Mouse (Mus musculus) embryonic facial prominence, embryonic 15.5 days (tissue): ENCODE measurements at regions not wholly inside any gene's neighbourhood (a gene's known extent, or its start where the extent isn't known, plus 50 kb on each side); places are given as distances from the start of the nearest gene placed in this dataset.

Experiments
- ATAC-seq: fragments of 200-750 bp; cut with Nextera tagmentation; 2 replicates; pipeline ENCODE4 v1.8.0; 2017; ENCODE audit warnings: low read depth, moderate TSS enrichment; ENCODE audit not compliant: insufficient number of reproducible peaks, low FRiP score, low TSS enrichment
- H3K27ac ChIP-seq: fragments of 300-500 bp; sonication (generic); replicated peaks from 2 replicates; pipeline ENCODE4 v1.5.1; 2015; ENCODE audit warnings: mild to moderate bottlenecking, inconsistent platforms
- H3K27me3 ChIP-seq: fragments of 300-500 bp; sonication (generic); 2 replicates; pipeline ENCODE4 v1.6.1; 2015; ENCODE audit warnings: inconsistent platforms
- H3K36me3 ChIP-seq: fragments of 300-500 bp; sonication (generic); 2 replicates; pipeline ENCODE4 v1.6.1; 2015; ENCODE audit warnings: mild to moderate bottlenecking, inconsistent platforms
- H3K4me1 ChIP-seq: fragments of 300-500 bp; sonication (generic); 2 replicates; pipeline ENCODE4 v1.6.1; 2015; ENCODE audit warnings: inconsistent platforms
- H3K4me2 ChIP-seq: fragments of 300-500 bp; sonication (generic); replicated peaks from 2 replicates; pipeline ENCODE4 v1.6.1; 2015; ENCODE audit warnings: mild to moderate bottlenecking, inconsistent platforms
- H3K4me3 ChIP-seq: fragments of 300-500 bp; sonication (generic); replicated peaks from 2 replicates; pipeline ENCODE4 v1.5.1; 2015; ENCODE audit warnings: mild to moderate bottlenecking, inconsistent platforms
- H3K9ac ChIP-seq: fragments of 300-500 bp; sonication (generic); 2 replicates; pipeline ENCODE4 v1.6.1; 2015; ENCODE audit warnings: inconsistent platforms
- H3K9me3 ChIP-seq: fragments of 300-500 bp; sonication (generic); replicated peaks from 2 replicates; pipeline ENCODE4 v1.6.1; 2016; ENCODE audit warnings: inconsistent platforms
- WGBS: fragments of 180-500 bp; shearing (Covaris S2); methylation state at CpG from one replicate; pipeline ENCODE4 v1.1.7; 2015; 5-methylcytosine and 5-hydroxymethylcytosine counted together

DNA sequence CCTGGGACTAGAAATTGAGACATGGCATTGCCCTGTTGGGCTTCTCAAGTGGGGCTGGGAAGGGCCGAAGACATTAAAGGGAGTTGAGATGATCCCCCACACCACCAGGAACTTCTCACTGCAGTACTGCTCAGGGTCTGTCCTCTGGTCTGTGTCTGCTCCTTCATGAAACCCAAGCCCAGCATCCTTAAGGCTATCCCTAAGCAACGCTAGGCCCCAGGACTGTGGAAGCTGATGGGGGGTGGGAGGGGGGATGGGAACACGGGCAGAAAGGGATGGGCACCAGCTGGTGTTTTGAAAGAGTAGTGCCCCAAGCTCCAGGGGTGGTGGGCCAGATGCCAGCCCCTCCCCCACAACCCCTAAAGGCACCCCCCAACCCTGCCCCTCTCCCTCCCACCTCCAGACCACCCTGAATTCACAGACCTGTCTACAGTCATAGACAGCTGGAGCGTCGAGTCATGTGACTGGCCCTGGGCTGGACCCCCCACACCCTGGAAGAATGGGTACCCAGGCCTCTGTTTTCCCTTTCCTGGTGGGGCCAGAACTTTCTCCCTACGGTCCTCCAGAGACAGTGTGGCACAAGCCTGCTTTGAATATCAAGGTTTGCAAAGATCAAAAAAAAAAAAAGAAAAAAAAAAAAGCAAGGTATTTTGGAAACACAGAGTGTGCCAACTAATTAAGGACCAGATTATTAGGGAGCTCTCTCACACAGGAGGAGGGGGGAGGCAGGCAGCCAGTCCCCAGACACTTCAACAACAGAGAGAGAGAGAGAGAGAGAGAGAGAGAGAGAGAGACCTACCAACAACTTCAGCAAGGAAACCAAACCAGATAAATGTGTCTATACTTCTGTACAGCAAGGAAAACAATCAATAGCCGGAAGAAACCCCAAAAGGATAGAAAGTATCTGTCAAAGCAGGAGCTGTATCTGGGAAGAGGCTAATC, 85.1 kb downstream of the Pdgfa start:
- WGBS, result 41% methylated on average over 6 of the region's 7 CpGs
- no peak; the same call in 1 of the 2 replicates for ATAC-seq
- H3K4me1 ChIP-seq, result peaks cover 16% of the 10 kb centered on the region
- H3K9ac ChIP-seq, result no peak overlapping the region
- no peak overlapping the region for H3K4me3 ChIP-seq
- no peak overlapping the region for H3K27ac ChIP-seq
- no peaks in the 10 kb centered on the region for H3K36me3 ChIP-seq
- H3K4me2 ChIP-seq, result no peak overlapping the region
- H3K9me3 ChIP-seq, result no peaks in the 10 kb centered on the region
- no peaks in the 10 kb centered on the region for H3K27me3 ChIP-seq

- no peaks in the 10 kb centered on the region for H3K9me3 ChIP-seq
- no peak for ATAC-seq
- H3K36me3 ChIP-seq, result no peaks in the 10 kb centered on the region
- no peak overlapping the region for H3K4me3 ChIP-seq
- H3K4me2 ChIP-seq, result no peak overlapping the region
- no peak overlapping the region for H3K9ac ChIP-seq
- H3K27ac ChIP-seq, result no peak overlapping the region
- WGBS, result 53% methylated on average over 7 of the region's 7 CpGs
- H3K27me3 ChIP-seq, result no peaks in the 10 kb centered on the region
- peaks cover 16% of the 10 kb centered on the region for H3K4me1 ChIP-seq
These were observed 84.5 kb downstream of the Pdgfa start for GRCm38 (mm10) chr5:138912711-138913105.

- Histone ChIP-seq H3K4me3 (no peak overlapping the region), H3K36me3 (no peaks in the 10 kb centered on the region), H3K9ac (no peak overlapping the region), H3K27me3 (no peaks in the 10 kb centered on the region), H3K9me3 (no peaks in the 10 kb centered on the region), H3K27ac (no peak overlapping the region), H3K4me2 (no peak overlapping the region), H3K4me1 (peaks cover 16% of the 10 kb centered on the region)
- WGBS, result 33% methylated on average over 5 of the region's 5 CpGs
- ATAC-seq, result no peak
These were observed 82.1 kb downstream of the Pdgfa start for GRCm38 (mm10) chr5:138915068-138915467.

DNA sequence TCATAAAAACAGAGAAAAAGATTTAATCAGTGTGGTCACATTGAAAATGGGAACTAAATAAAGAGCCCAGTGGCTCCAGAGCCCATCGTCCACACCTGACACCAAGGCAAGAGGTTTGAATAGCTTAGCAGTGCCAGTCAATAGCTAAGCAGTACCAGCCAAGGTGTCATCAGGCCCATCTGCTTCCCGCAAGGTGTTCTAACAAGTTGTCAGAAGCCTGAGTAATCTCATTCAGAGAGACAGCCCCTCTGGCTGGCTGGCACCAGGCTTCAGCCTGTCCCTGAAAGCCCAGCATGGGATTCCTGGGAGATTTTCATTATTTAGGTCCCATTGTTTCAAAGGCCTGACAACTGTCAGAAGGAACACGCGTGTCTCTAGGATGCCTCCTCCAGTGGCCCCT, 81.7 kb downstream of the Pdgfa start:
- 71% methylated on average over 4 of the region's 4 CpGs for WGBS
- no peaks in the 10 kb centered on the region for H3K9me3 ChIP-seq
- peaks cover 16% of the 10 kb centered on the region for H3K4me1 ChIP-seq
- no peaks in the 10 kb centered on the region for H3K36me3 ChIP-seq
- H3K27ac ChIP-seq, result no peak overlapping the region
- no peaks in the 10 kb centered on the region for H3K27me3 ChIP-seq
- H3K4me2 ChIP-seq, result no peak overlapping the region
- H3K4me3 ChIP-seq, result no peak overlapping the region
- H3K9ac ChIP-seq, result no peak overlapping the region
- ATAC-seq, result no peak

DNA sequence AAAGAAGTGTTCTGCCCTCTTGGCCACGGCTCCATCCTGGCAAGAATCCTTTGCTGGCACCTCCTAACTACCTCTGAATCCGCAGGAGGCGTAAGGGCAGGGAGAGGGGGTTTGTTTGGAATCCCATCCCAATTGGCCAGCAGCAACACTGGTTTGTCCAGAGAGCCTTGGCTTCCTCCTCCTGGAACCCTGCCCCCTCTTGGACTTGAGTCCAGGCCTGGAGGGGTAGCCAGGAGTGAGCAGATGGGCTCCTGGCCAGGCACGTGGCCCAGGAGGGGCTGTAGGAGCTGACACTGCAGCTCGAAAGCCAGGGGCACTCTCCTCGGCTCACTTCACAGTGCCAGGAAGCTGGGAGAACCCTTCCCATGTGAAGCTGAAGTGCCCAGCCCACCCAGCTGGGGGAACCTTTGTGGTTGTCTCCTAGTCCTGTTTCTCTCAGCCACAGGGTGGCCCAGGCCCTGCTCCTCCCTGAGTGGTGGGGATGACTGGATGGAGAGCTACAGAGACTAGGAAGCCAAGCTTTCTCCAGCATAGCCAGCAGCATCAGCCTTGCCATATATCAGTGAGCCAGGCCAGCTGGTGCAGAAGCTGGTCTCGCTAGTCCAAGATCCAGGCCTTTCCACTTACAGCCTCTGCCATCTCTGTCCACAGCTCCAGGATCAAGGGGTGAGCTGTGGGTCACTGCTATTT, 76.9 kb downstream of the Pdgfa start:
- Histone ChIP-seq H3K27ac (no peak overlapping the region), H3K4me2 (no peak overlapping the region), H3K9ac (no peak overlapping the region), H3K4me1 (0 out of 2 replicates have a peak, but pooled peaks cover 3% of the 10 kb centered on the region), H3K36me3 (no peaks in the 10 kb centered on the region), H3K4me3 (no peak overlapping the region), H3K9me3 (no peaks in the 10 kb centered on the region), H3K27me3 (no peaks in the 10 kb centered on the region)
- 64% methylated on average over 7 of the region's 7 CpGs for WGBS
- ATAC-seq, result 0 out of 2 replicates have a peak, but pooled peaks have one; percentile 26

- Histone ChIP-seq H3K27me3 (no peaks in the 10 kb centered on the region), H3K9me3 (no peaks in the 10 kb centered on the region), H3K4me2 (no peak overlapping the region), H3K4me3 (no peak overlapping the region), H3K27ac (no peak overlapping the region), H3K9ac (no peak overlapping the region), H3K36me3 (no peaks in the 10 kb centered on the region), H3K4me1 (0 out of 2 replicates have a peak, but pooled peaks cover 3% of the 10 kb centered on the region)
- 52% methylated on average over 3 of the region's 3 CpGs for WGBS
- no peak for ATAC-seq
These were observed 75.1 kb downstream of the Pdgfa start for GRCm38 (mm10) chr5:138922116-138922515.
